Mouse (Mus musculus): Measurements from ENCODE around the gene Dock10. TPM values are rescaled to one million over a fixed set of nuclear protein-coding genes. Genes with fewer than 3 reads are reported as not detected.

Gene Dock10
- total RNA-seq, 4 experiments from 2014 or later: 37.7 to 45.9 (median 39.7) TPM

DNA sequence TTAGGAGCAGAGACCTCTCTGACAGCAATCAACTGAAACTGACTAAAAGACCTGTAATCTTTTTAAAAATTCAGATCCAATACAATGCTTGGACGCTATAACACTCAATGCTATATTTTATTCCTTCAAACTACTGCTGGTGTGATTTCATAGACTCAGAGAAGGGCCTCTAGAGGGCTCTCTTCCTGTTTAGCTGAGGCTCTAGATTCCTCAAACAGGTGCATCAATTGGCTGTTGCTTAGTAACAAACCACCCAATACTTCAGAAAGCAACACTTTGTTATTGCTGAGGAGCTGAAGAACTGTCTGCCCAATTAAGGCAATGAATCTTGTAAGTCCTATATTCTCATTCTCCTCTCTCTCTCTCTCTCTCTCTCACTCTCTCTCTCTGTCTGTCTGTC, 30.1 kb downstream of the Dock10 start:
- no peak for DNase-seq (ENCODE audit: low spot score in 2 of 2)

DNA sequence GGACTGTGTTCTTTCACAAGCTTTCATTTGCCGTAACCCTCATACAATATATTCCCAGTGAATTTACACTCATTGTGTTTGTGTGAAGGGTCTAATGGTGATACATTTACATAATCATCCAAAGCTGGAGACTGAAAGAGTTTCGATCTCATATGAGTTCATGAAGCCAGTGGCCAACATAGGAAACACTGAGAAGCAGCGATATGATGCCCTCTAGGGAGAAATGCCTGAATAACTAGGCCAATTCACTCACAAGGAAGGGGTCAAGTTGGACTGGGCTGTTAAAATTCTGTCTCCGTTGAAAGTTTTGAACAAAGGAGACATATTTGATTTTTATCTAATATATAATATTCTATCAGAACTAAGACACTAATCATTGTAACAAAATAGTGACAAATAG, 30.9 kb downstream of the Dock10 start:
- DNase-seq (ENCODE audit: low spot score in 2 of 2): no peak

DNA sequence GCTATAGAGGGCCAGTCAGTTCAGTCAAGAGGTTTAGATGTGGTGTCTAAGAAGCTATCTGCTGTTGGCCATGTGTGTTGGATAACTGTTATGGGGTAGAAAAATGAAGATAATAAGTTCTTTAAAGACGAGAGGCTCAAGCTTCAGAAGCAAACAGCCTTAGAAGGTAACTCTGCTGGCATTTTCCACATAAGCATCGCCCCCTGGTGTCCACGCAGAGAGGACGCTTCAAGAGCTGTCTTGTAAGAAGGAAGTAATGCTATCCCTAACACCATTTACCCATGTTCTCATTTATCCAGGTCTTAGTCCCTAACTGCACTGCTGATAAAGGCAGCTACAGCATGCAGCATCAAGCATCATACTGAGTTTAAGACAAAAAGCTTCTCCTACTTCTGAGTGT, 35.7 kb downstream of the Dock10 start:
- DNase-seq (ENCODE audit: low spot score in 2 of 2): peak in 1 of 2 experiments; percentile 18

DNA sequence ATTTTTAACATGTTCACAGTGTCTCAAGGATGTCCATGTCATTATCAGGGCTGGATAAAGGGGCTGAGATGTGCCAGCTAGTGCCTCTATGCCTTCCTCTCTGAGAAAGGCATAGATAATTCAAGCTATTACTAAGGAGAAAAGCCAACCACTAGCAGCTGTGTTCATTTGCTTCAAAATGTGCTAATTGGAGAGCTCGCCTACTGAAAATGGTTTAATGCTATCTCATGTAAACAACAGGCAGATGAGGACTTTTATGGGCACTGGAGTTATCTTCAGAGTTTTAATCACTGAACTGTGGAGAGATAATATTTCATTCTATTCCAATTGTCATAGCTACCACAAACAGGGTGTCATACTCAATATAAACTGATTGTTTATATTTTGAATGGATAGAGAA, 36.3 kb downstream of the Dock10 start:
- no peak for DNase-seq (ENCODE audit: low spot score in 2 of 2)

DNA sequence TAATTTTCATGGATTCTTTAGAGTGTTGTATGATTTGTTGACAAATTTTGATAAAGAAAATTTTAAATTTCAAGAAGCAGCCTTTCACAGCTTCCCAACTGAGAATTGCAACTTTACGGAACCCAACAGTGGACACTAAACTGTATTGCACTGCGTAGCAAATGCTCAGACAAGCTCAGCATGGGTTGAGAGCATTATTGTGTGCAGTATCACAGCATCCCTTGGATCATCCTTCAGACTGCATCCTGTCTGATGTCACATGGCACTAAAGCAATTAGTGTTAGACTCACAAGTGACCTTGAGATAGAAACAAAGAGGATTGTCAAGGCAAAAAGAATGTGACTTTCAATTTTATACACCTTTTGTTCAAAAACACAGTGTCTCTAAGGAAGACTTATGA, 37.1 kb downstream of the Dock10 start:
- DNase-seq (ENCODE audit: low spot score in 2 of 2): no peak

DNA sequence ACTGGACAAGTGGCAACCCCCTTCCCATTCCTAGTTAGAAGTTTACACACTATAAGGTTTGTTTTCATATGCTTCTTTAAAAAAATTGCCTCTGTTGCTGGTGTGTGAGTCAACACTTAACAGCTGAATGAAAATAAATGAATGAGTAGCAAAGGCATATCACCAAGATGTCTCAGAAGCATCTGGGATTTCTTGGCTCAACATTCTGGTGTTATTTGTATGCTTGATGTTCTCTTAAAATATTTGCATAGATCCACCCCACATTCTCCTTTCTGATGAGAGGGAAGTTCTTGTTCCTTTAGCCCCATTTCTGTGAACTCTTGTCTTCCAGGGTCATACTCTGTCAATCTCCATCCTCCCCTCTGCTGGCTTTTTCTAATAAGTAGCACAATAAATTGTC, 38.2 kb downstream of the Dock10 start:
- no peak for DNase-seq (ENCODE audit: low spot score in 2 of 2)

DNA sequence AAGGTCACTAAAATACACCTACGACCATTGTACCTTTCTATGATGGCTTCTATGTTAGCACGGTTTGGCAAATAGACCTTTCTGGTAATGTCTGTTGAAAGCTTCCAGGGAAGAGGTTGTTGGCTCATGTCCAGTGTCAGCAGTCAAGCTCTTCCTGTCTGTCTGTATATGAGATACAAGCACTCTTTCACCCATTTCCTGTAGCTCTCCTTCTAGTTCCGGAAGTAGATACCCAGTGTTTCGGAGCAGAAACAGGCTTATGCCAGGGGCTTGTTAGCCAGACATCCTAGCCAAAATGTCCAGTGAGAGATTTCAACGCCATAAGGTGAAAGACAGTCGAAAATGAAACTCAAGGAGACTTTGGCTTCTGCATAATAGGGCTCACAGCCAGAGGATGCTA, 38.9 kb downstream of the Dock10 start:
- DNase-seq (ENCODE audit: low spot score in 2 of 2): no peak

DNA sequence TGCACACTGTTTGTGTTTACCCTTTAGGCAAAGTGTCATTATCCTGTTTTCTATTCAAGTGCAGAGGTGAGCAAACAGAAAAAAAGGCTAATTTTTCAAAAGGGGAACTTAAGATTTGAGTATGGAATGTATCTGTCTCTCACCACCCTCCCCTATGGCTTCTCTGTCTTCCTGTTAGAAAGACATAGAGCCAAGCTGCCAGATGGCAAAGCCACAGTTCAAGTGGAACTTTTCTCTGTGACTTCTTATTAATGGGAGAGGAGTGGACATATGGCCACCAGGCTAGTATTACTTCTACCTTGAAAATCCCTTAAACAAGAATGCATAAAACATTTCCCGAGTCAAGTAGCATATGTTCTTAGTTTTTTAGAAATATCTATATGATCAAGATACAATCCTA, 39.7 kb downstream of the Dock10 start:
- DNase-seq (ENCODE audit: low spot score in 2 of 2): no peak

DNA sequence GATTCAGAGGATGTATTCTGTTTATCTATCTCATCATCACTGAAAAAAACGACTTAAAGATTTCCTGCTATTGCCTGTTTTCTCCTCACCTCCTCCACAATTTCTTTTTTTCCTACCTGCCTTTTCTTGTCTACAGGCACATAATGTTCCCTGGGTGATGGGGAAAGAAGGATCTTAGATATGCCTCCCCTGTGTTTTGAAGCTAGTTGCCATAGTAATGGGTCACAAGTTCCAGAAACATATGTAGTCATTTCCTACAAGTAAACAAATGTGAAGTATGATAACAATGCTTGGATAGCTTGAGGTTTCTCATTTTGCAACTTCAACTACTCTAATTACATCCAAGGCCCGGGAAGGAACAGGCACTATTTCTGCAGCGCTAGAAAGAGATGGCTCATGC, 42.4 kb downstream of the Dock10 start:
- DNase-seq (ENCODE audit: low spot score in 2 of 2): no peak

DNA sequence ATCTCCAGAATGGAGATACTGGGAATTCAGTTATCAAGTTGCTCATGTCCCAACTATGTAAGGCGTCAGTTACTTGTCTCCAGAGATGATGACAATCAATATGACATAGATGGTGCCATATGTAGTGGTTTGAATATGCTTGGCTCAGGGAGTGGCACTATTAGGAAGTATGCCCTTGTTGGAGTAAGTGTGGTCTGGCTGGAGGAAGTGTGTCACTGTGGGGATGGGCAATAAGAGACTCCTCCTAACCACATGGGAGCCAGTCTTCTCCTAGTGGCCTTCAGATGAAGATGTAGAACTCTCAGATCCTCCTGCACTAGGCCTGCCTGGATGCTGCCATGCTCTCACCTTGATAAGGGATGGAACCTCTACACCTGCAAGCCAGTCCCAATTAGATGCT, 44.4 kb downstream of the Dock10 start:
- DNase-seq (ENCODE audit: low spot score in 2 of 2): no peak

DNA sequence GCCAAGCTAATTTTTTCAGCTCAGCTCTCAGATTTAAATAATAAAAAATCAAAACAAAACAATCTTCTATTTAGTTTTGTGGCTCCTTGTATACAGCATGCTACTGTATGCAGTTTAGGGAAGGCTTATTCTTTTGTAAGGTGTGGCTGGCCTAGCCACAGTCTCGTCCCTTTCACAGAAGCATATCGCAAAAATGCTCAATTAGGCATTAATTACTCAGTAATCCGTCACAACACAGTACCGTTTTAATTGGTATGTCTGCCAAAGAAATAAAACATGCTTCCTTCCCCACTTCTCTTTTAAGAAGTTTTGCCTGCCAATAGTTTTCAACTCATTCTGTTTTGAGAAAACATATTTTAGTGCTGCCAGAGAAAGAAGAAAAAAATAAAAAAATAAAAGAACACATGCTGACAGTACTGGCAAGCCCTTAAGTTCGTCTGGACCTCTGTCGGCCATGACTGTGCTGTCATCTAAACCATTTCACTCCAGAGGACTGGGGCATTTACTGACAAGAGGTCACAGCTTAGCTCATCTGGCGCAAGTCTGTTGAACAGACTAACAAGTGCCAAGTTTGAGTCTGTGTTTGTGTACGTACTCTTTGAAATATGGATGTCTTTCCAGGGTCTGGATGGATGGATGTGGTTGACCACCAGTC, 47.6 kb downstream of the Dock10 start:
- DNase-seq (ENCODE audit: low spot score in 2 of 2): no peak

DNA sequence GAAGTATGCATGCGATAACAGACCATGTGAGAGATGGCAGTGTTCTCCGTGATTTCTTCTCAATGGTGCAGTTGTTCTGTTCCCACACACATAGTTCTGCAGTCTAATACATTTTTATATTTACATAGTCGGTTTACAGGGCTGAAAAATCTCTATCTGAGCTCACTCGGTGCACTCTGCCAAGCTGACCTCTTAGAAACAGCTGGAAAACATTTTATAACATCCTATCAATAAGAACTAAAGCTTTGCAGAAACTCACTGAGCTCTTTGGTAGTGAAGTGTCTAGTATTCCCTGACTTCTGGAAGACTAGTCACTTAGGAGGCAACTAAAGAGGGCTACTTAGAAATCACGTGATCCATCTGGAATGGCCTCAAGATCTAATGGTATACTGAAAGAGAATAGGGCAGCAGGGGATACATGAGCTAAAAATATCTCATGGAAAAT, 48.2 kb downstream of the Dock10 start:
- DNase-seq (ENCODE audit: low spot score in 2 of 2): no peak

DNA sequence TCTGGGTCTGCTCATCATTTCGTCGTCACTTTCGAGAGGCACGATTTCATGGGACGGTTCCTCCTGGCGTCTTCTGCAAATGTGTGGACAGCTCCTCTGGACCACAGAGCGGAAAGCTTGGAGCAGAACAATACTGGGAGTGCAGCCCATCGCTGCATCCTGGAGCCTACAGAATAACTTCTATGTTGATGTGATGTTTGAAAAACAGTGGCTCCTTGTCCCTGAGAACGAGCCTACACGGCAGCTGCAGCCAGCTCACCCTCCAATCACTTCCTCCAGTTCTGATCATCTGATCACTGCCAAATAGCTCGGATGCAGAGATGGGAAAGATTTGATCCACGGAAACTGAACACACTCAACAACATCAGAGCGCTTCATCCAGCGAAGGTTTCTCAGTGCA, 49.0 kb downstream of the Dock10 start:
- peak in 1 of 2 experiments; percentile 22 for DNase-seq (ENCODE audit: low spot score in 2 of 2)

DNA sequence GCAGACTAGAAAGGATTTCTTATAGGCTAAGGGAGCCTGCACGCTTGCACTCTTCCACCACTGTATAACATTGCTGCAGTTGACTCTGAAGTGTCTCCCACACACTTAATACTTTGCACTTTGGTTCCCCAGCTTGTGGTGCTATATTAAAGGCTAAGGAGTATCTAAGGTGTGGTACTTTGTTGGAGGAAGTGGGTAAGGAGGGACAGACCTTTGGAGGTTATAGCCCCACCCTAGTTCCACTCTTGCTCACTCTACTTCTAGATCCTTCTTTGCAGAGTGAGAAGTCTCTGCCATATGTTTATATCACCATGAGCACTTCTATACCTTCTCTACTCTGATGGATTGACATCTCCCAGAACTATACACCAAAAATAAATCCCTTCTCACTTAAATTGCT, 55.0 kb downstream of the Dock10 start:
- no peak for DNase-seq (ENCODE audit: low spot score in 2 of 2)

DNA sequence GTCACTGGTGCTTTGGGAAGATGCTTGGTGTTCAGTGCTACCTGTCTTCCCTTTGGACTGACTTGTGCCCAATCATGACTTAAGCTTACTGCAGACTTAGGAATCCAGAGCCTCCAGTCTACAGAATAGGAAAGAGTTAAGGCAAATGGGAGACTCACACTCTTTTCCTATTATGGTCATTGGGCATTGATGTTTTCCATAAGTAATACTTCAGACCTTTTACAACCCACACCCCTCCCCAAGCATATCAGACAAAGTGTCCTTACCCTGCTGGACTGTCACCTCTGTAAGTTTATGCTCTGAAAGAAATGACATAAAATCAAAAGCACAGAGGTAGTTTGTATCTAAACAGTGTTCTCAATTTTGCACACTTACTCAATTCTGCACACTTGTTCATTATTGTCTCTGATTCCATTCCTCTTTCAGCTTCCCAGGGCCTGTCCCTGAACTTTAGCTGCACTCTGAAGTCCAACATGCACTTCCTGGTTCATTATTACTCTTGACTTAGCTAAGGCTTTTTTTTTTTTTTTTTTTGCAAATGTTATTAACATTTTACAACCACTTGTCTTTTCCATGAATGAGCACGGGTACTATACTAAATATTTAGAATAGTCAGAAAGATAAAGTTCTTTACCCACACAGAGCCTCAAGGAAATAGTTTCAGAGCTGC, 82.2 kb downstream of the Dock10 start:
- no peak for DNase-seq (ENCODE audit: low spot score in 2 of 2)

DNA sequence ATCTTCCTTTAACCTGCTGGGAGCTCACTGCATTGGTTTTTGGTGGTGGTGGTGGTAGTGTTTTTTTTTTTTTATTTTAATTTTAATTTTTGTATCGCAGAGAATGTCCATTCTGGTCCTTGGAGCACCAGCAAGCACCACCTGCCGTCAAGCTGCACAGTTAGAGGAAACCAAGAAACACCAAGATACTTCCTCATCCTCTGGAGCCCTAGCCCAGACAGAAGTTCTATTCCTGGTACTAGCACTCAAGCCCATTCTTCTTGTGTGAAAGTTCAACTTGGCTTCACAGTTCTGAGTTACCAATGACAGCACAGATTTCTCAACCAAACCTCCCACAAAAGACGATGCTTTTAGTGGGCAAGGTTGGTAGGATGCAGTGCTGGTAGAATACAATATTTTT, 86.6 kb downstream of the Dock10 start:
- no peak for DNase-seq (ENCODE audit: low spot score in 2 of 2)

DNA sequence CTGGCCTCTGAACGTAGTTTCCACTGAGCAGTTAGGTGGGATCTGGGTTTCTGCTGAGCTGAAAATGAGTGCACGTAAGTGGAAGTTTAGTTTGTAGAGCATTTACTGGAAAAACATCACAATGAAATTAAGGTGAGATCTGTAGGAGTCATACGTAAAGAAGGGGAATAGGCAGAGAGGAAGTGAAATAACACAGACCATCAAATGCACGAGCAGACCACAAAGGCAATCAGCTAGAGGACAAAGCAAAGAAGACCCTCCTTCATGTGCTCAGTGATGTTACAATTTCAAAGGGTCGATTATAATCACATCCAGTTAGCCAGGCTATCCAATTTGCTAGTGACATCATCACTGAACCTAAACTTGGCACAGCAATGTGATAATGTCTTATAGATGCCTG, 87.3 kb downstream of the Dock10 start:
- no peak for DNase-seq (ENCODE audit: low spot score in 2 of 2)

DNA sequence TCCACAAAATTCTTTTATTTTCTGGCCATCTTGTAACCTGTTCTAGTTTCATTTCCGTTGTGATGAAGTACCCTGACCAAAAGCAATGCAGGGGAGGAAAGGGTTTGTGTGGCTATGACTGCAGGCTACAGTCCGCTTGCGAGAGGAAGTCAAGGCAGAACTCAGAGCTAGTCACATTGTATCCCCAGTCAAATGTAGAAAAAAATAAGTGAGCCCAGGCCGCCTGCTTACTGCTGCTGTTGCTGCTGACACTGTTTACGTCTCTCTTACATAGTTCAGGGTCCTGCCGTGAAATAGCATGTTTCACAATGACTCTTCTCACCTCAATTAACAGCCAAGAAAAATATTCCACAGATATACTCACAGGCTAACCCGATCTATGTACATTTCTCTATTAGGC, 87.9 kb downstream of the Dock10 start:
- DNase-seq (ENCODE audit: low spot score in 2 of 2): no peak

DNA sequence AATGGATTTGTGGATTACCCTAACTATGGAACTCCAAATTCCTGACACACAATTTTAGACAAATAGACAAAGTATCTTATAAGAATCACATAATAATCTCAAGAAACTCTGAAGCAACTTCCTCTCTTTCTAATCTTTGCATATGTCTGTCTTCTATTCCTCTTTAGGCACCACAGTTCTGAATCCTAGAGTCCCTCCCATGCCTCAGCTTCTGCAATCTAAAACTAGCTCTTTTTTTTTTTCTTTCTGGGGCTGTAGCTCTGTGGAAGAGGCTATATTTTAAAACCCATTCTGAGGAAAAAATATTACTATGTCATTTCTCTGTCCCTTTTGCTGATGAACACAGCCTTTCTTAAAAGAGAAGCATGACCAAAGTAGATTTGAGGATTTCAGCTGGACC, 92.6 kb downstream of the Dock10 start:
- no peak for DNase-seq (ENCODE audit: low spot score in 2 of 2)

DNA sequence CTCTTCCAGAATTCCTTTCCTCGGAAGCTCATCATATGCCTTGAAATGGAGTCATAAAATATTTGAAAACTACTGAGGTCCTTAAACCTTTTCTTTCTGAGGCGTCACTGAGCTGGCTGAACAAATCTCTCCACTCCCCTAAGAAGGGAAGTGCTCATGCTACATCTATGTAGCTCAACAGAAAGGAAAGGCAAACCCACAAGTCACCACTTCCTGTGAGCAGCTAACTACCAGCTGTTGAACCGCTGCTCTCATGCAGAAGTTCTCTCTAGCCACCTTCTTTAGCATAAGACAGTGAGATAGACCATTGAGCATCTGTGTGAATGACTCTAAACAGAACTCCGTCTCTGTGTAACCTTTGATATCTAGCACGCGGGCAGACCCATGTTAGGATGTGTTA, 93.2 kb downstream of the Dock10 start:
- no peak for DNase-seq (ENCODE audit: low spot score in 2 of 2)

DNA sequence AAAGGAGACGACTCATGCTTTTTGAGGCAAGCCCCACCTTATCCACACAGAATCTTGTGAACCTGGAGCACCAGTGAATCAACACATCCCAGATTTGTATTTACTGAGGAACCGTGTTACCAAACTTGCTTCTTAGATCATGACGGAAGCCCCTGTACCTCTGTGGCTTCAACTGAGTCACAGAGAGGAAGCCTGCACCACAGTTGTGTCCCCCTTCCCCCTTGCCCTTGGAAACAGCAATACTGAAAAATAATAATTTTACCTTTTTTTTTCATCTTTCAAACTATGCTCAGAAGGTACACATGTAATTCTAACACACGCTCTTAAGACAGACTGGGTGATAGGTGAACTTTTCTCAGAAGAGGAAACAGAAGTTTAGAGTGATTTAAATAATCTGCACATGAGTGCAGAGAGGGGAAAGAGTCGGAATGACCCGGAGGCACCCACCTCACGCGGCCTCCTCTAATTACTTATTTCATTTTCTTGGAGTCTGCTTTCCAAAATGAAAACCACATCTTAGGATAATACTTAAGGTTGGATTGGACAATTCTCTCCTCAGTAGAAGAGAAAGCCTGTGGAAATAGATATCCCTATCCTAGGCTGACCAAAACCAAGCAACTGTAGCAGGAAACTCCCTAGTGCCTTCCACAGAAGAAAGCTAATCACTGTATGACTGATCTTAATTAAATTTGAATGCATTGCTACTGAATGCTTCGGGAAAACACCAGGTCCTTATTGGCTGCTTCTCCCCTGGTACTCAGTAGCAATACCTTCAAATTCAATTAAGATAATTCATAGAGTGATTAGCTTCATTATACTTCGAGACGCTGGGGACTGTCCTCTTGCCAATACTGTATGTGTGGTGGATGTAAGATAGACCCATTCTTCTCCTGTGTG, 96.6 kb downstream of the Dock10 start:
- DNase-seq (ENCODE audit: low spot score in 2 of 2): no peak

DNA sequence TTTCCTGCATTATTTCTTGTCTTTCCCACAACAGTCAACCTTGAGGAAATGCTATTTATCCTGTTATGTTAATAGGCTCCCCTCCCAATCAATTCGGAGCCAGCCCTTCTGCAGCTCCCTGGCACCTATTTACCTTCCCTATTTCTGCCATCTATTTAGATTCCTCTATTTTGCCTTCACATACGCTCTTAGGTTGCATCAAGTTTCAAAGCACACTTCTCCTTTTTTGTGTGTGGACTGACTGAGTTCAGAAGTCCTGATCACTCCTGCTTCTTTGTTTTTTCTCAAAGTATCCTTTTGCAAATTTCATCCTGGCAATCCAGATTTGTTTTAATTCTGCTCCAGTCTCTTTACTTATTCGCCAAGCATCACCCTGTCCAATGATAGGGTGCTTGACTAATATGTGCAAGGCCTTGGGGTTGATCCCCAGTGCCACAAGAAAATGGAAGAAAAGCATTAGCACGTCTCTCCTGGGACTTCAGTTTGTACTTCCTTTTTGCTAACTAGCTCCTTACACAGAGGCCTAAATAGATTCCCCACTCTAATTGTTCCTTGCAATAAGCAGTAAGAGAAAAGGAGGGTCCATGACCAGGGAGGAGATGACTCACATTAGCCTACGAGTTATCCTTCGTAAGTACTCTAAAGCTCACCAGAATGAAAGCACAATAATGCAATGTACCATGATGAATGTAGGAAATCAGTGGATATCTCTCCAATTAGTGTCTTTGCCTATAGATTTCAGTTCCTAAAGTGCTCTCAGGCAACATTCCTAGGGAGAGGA, 98.7 kb downstream of the Dock10 start:
- DNase-seq (ENCODE audit: low spot score in 2 of 2): no peak

Data from left cerebral cortex, adult 8-10 months (tissue).